Mouse (Mus musculus) midbrain, embryonic 11.5 days (tissue): Measurements from ENCODE around the gene Il4i1. TPM values are rescaled to one million over a fixed set of nuclear protein-coding genes. Genes with fewer than 3 reads are reported as not detected.

Source experiments
- ATAC-seq: fragments of 200-750 bp; cut with Nextera tagmentation; 2 replicates; pipeline ENCODE4 v1.8.0; 2017; ENCODE audit warnings: moderate TSS enrichment, moderate library complexity; ENCODE audit not compliant: low FRiP score
- DNase-seq: peaks from one replicate; pipeline ENCODE4 v3.0.0; 2015; ENCODE audit warnings: low spot score; ENCODE audit errors: missing footprints
- H3K27ac ChIP-seq: fragments of 300-500 bp; sonication (generic); 2 replicates; pipeline ENCODE4 v1.5.1; 2014; ENCODE audit warnings: low read depth, low read length
- H3K27me3 ChIP-seq: fragments of 300-500 bp; sonication (generic); 2 replicates; pipeline ENCODE4 v1.6.1; 2014; ENCODE audit warnings: mild to moderate bottlenecking, low read length, moderate library complexity, mixed read lengths; ENCODE audit not compliant: control insufficient read depth, insufficient read depth
- H3K36me3 ChIP-seq: fragments of 300-500 bp; sonication (generic); 2 replicates; pipeline ENCODE4 v1.6.1; 2014; ENCODE audit warnings: mild to moderate bottlenecking, low read length, moderate library complexity, mixed read lengths; ENCODE audit not compliant: control insufficient read depth, insufficient read depth
- H3K4me1 ChIP-seq: fragments of 300-500 bp; sonication (generic); 2 replicates; pipeline ENCODE4 v1.6.1; 2014; ENCODE audit warnings: low read length; ENCODE audit not compliant: control insufficient read depth, insufficient read depth
- H3K4me2 ChIP-seq: fragments of 300-500 bp; sonication (generic); 2 replicates; pipeline ENCODE4 v1.6.1; 2014; ENCODE audit warnings: mild to moderate bottlenecking, moderate library complexity
- H3K4me3 ChIP-seq: fragments of 300-500 bp; sonication (generic); 2 replicates; pipeline ENCODE4 v1.5.1; 2014; ENCODE audit warnings: low read depth, low read length
- H3K9ac ChIP-seq: fragments of 300-500 bp; sonication (generic); 2 replicates; pipeline ENCODE4 v1.6.1; 2014; ENCODE audit warnings: low read length
- H3K9me3 ChIP-seq: fragments of 300-500 bp; sonication (generic); 2 replicates; pipeline ENCODE4 v1.6.1; 2016; ENCODE audit warnings: low read length; ENCODE audit not compliant: control insufficient read depth
- WGBS: fragments of 180-500 bp; shearing (Covaris S2); extraction: QIAGEN DNeasy Blood & Tissue Kit; methylation state at CpG from one replicate; pipeline ENCODE4 v1.1.7; 2014; 5-methylcytosine and 5-hydroxymethylcytosine counted together
- polyA plus RNA-seq: library from polyadenylated mRNA; unstranded; fragments of >200 nt; fragmentation: Nextera tagmentation; extraction: Ambion mirVana; gene quantifications from 2 replicates; pipeline ENCODE4 v1.2.1, GENCODE M21; 2014

Gene Il4i1
- polyA plus RNA-seq, 1 experiment from 2014 or later: 1.2 TPM

- WGBS: 42% methylated on average over 3 of the region's 3 CpGs
- H3K4me3 ChIP-seq: no peak overlapping the region
- peak; percentile 96 for DNase-seq
- no peaks in the 10 kb centered on the region for H3K27me3 ChIP-seq
- no peak overlapping the region for H3K9ac ChIP-seq
- H3K4me1 ChIP-seq: peaks cover 6% of the 10 kb centered on the region
- ATAC-seq: peak; percentile 58; the same call in 1 of the 2 replicates
- peaks cover 14% of the 10 kb centered on the region for H3K36me3 ChIP-seq
- no peak overlapping the region for H3K27ac ChIP-seq
- H3K9me3 ChIP-seq: no peaks in the 10 kb centered on the region
- no peak overlapping the region for H3K4me2 ChIP-seq
These were observed 8.7 kb downstream of the Il4i1 start for GRCm38 (mm10) chr7:44824872-44825271.

- WGBS: 85% methylated on average over 3 of the region's 3 CpGs
- H3K4me3 ChIP-seq: no peak overlapping the region
- peaks cover 6% of the 10 kb centered on the region for H3K4me1 ChIP-seq
- H3K27me3 ChIP-seq: no peaks in the 10 kb centered on the region
- H3K36me3 ChIP-seq: peaks cover 27% of the 10 kb centered on the region
- DNase-seq: peak; percentile 10
- H3K4me2 ChIP-seq: no peak overlapping the region
- no peak for ATAC-seq
- no peak overlapping the region for H3K27ac ChIP-seq
- no peaks in the 10 kb centered on the region for H3K9me3 ChIP-seq
- H3K9ac ChIP-seq: no peak overlapping the region
These were observed 10.6 kb downstream of the Il4i1 start for GRCm38 (mm10) chr7:44826771-44827170.

GRCm38 (mm10) chr7:44828706-44829105 lies 12.5 kb downstream of the Il4i1 start:
- peaks cover 2% of the 10 kb centered on the region; the same call in 1 of the 2 replicates for H3K4me1 ChIP-seq
- no peak overlapping the region for H3K4me2 ChIP-seq
- ATAC-seq: no peak
- H3K4me3 ChIP-seq: no peak overlapping the region
- DNase-seq: no peak
- H3K27ac ChIP-seq: no peak overlapping the region
- WGBS: 92% methylated on average over 5 of the region's 5 CpGs
- no peak overlapping the region for H3K9ac ChIP-seq
- H3K9me3 ChIP-seq: no peaks in the 10 kb centered on the region
- no peaks in the 10 kb centered on the region for H3K27me3 ChIP-seq
- peaks cover 29% of the 10 kb centered on the region for H3K36me3 ChIP-seq

- WGBS: 80% methylated on average over 4 of the region's 4 CpGs
- DNase-seq: no peak
These were observed 16.6 kb downstream of the Il4i1 start for GRCm38 (mm10) chr7:44832763-44833162.

GRCm38 (mm10) chr7:44835373-44836015 lies 19.3 kb downstream of the Il4i1 start:
- Histone ChIP-seq H3K27me3 (peaks cover 17% of the 10 kb centered on the region), H3K27ac (no peak overlapping the region), H3K4me1 (peaks cover 9% of the 10 kb centered on the region), H3K9me3 (no peaks in the 10 kb centered on the region), H3K36me3 (peaks cover 10% of the 10 kb centered on the region), H3K9ac (no peak overlapping the region), H3K4me2 (no peak overlapping the region), H3K4me3 (no peak overlapping the region)
- ATAC-seq (no peak), DNase-seq (no peak)
- WGBS: 82% methylated on average over 1 of the region's 1 CpGs

More at GRCm38 (mm10) chr7:44832763-44833162, 16.6 kb downstream of the Il4i1 start:
- Histone ChIP-seq H3K36me3 (peaks cover 29% of the 10 kb centered on the region), H3K4me2 (no peak overlapping the region), H3K4me1 (no peaks in the 10 kb centered on the region), H3K4me3 (no peak overlapping the region), H3K27ac (no peak overlapping the region), H3K27me3 (no peaks in the 10 kb centered on the region), H3K9me3 (no peaks in the 10 kb centered on the region), H3K9ac (no peak overlapping the region)
- ATAC-seq: no peak

GRCm38 (mm10) chr7:44836016-44836404 lies 19.8 kb downstream of the Il4i1 start:
- 57% methylated on average over 3 of the region's 3 CpGs for WGBS
- Histone ChIP-seq H3K4me3 (no peak overlapping the region), H3K4me1 (peaks cover 9% of the 10 kb centered on the region), H3K9me3 (no peaks in the 10 kb centered on the region), H3K27me3 (peaks cover 20% of the 10 kb centered on the region), H3K4me2 (no peak overlapping the region), H3K36me3 (peaks cover 6% of the 10 kb centered on the region), H3K9ac (no peak overlapping the region), H3K27ac (no peak overlapping the region)
- DNase-seq: no peak
- ATAC-seq: no peak

- no peak for DNase-seq
- WGBS: 87% methylated on average over 9 of the region's 9 CpGs
- peaks cover 2% of the 10 kb centered on the region; the same call in 1 of the 2 replicates for H3K36me3 ChIP-seq
- H3K4me2 ChIP-seq: no peak overlapping the region
- peaks cover 20% of the 10 kb centered on the region for H3K27me3 ChIP-seq
- no peak overlapping the region for H3K9ac ChIP-seq
- no peaks in the 10 kb centered on the region for H3K9me3 ChIP-seq
- H3K4me3 ChIP-seq: no peak overlapping the region
- H3K27ac ChIP-seq: no peak overlapping the region
- ATAC-seq: no peak
- peaks cover 9% of the 10 kb centered on the region for H3K4me1 ChIP-seq
These were observed 20.4 kb downstream of the Il4i1 start for GRCm38 (mm10) chr7:44836423-44837053.

- Histone ChIP-seq H3K4me3 (no peak overlapping the region), H3K27me3 (peaks cover 20% of the 10 kb centered on the region), H3K4me2 (no peak overlapping the region), H3K9me3 (no peaks in the 10 kb centered on the region), H3K4me1 (peaks cover 9% of the 10 kb centered on the region), H3K36me3 (0 out of 2 replicates have a peak, but pooled peaks cover 3% of the 10 kb centered on the region), H3K27ac (no peak overlapping the region), H3K9ac (no peak overlapping the region)
- DNase-seq: no peak
- ATAC-seq: no peak
- 89% methylated on average over 6 of the region's 6 CpGs for WGBS
These were observed 21.9 kb downstream of the Il4i1 start for GRCm38 (mm10) chr7:44838073-44838472.

- H3K9me3 ChIP-seq: no peaks in the 10 kb centered on the region
- H3K4me1 ChIP-seq: peaks cover 9% of the 10 kb centered on the region
- DNase-seq: peak; percentile 89
- H3K4me2 ChIP-seq: peak overlapping the region; percentile 47
- peak overlapping the region; percentile 44; the same call in 1 of the 2 replicates for H3K9ac ChIP-seq
- 30% methylated on average over 11 of the region's 11 CpGs for WGBS
- ATAC-seq: no peak
- H3K36me3 ChIP-seq: peaks cover 7% of the 10 kb centered on the region
- peak overlapping the region; percentile 16; the same call in 1 of the 2 replicates for H3K4me3 ChIP-seq
- peaks cover 20% of the 10 kb centered on the region for H3K27me3 ChIP-seq
- H3K27ac ChIP-seq: no peak overlapping the region
These were observed 22.9 kb downstream of the Il4i1 start for GRCm38 (mm10) chr7:44839171-44839490.
